Mouse (Mus musculus): Measurements from ENCODE around the gene Zbed6. TPM values are rescaled to one million over a fixed set of nuclear protein-coding genes. Genes with fewer than 3 reads are reported as not detected.
"Not testable (repeated sequence)": the region's sequence is repeated elsewhere in the genome, so short reads cannot be mapped to it uniquely, and the experiment has no call there.

Gene Zbed6
- not detected in 2 replicates for polyA plus RNA-seq (2016; fragmentation: Nextera tagmentation; extraction: Ambion mirVana)

DNA sequence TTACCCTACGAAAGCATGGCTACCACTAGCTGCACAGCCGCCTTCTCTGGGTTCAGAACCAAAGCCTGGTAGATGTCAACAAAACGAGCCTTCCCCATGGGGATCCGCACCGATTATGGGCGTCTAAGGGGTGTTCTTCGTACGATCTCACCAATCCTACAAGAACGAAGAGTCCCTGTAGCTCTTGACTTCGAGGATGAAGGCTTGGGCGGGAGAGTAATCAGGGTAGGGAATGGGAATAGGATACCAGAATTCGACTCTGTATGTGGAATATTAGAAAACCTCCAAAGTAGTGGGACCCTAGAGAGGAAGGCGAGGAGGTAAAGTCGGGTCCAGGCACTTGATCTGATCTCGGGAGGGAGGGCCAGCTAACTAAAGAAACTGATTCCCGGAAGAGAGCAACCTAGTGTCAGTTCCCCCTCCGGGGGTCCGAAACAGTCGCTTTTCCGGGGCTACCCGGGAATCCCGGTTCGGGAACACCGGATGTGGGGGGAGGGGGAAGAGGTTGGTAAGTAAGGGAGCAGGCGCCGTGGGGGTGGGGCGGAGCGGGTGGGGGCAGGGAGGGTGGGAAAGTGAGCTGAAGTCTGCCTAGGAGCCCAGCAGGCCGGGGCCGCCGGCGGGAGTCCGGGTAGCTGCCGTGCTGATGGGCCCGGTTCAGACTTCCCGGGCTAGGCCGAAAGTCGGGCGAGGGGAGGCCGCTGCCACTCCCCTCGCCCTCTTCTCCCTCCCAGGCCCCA lies at the start of gene Zbed6:
Zbed6 (minus strand) TSS at position 420 of the 737 bp plus-strand sequence.
- Histone ChIP-seq H3K27ac (peak within 1 kb of the TSS; percentile 97), H3K9me3 (no peaks in the 10 kb centered on the region), H3K36me3 (peaks cover 35% of the 10 kb centered on the region), H3K27me3 (ENCODE audit: insufficient read depth, poor library complexity, severe bottlenecking) (no peaks in the 10 kb centered on the region), H3K4me3 (peak within 1 kb of the TSS; percentile 76), H3K4me1 (peaks cover 50% of the 10 kb centered on the region)
- DNase-seq (ENCODE audit: low spot score) = peak; percentile 91
- WGBS = under 1% methylated on average over 37 of the region's 41 CpGs

GRCm38 (mm10) chr1:133709292-133709691 lies 48.6 kb upstream of the Zbed6 start:
- Histone ChIP-seq H3K4me1 (peaks cover 19% of the 10 kb centered on the region), H3K36me3 (peaks cover 50% of the 10 kb centered on the region), H3K9me3 (no peaks in the 10 kb centered on the region), H3K4me3 (no peak overlapping the region), H3K27ac (no peak overlapping the region), H3K27me3 (ENCODE audit: insufficient read depth, poor library complexity, severe bottlenecking) (no peaks in the 10 kb centered on the region)
- 87% methylated on average over 3 of the region's 3 CpGs for WGBS
- no peak for DNase-seq (ENCODE audit: low spot score)

DNA sequence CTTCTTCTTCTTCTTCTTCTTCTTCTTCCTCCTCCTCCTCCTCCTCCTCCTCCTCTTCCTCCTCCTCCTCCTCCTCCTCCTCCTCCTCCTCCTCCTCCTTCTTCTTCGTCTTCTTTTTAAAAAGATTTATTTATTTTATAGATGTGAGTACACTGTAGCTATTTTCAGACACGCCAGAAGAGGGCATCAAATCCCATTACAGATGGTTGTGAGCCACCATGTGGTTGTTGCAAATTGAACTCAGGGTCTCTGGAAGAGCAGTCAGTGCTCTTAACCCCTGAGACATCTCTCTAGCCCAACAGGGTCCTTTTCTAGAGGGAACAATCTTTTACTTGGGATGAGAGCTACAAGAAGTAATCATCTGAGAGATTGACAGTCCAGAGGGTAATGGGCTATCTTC lies 41.1 kb upstream of the Zbed6 start:
- peaks cover 24% of the 10 kb centered on the region for H3K36me3 ChIP-seq
- H3K27me3 ChIP-seq (ENCODE audit: insufficient read depth, poor library complexity, severe bottlenecking); H3K9me3 ChIP-seq; H3K4me1 ChIP-seq; H3K4me3 ChIP-seq; DNase-seq (ENCODE audit: low spot score); H3K27ac ChIP-seq: not testable (repeated sequence)
- 25% methylated on average over 1 of the region's 2 CpGs for WGBS

DNA sequence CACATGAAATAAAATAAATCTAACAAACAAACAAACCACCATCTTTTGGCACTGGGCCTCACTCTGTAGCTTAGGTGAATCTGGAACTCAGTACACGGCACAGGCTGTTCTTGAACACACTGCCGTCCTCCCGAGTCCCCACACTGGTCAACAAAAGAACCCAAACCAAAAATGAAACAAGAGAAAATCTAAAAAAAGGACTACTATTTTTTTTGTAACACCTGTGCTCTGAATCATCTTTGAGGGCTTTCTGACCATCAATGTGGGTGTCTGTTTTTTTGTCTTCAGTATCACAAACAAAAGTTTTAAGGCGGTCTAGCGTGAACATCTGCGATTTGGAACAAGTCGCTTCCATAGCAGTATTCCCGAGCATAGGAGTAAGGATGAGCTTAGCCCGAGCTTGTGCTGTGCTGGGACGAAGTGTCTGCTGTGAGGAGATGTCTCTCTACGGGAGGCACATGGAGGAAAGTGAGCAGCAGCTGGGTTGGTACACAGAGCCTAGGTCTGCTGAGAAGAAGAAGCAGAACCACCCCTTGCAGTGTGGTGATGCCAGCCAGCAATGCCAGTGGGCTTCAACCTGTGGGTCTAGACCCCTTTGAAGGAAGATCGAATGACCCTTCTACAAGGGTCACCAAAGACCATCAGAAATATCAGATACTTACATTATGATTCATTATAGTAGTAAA lies 37.4 kb upstream of the Zbed6 start:
- peaks cover 36% of the 10 kb centered on the region for H3K4me1 ChIP-seq
- 90% methylated on average over 12 of the region's 12 CpGs for WGBS
- H3K9me3 ChIP-seq = no peaks in the 10 kb centered on the region
- no peak overlapping the region; the same call in 1 of the 2 replicates for H3K27ac ChIP-seq
- no peaks in the 10 kb centered on the region for H3K27me3 ChIP-seq (ENCODE audit: insufficient read depth, poor library complexity, severe bottlenecking)
- 0 out of 2 replicates have a peak, but pooled peaks cover 3% of the 10 kb centered on the region for H3K36me3 ChIP-seq
- H3K4me3 ChIP-seq = no peak overlapping the region
- no peak for DNase-seq (ENCODE audit: low spot score)

- Histone ChIP-seq H3K4me3 (no peak overlapping the region), H3K27ac (peak overlapping the region; percentile 87), H3K4me1 (peaks cover 42% of the 10 kb centered on the region), H3K9me3 (no peaks in the 10 kb centered on the region), H3K36me3 (no peaks in the 10 kb centered on the region), H3K27me3 (ENCODE audit: insufficient read depth, poor library complexity, severe bottlenecking) (no peaks in the 10 kb centered on the region)
- DNase-seq (ENCODE audit: low spot score) = no peak
- 48% methylated on average over 7 of the region's 7 CpGs for WGBS
These were observed 35.2 kb upstream of the Zbed6 start for GRCm38 (mm10) chr1:133695901-133696300.

- no peaks in the 10 kb centered on the region for H3K9me3 ChIP-seq
- H3K36me3 ChIP-seq = no peaks in the 10 kb centered on the region
- DNase-seq (ENCODE audit: low spot score) = no peak
- H3K4me3 ChIP-seq = no peak overlapping the region
- no peaks in the 10 kb centered on the region for H3K27me3 ChIP-seq (ENCODE audit: insufficient read depth, poor library complexity, severe bottlenecking)
- peaks cover 46% of the 10 kb centered on the region for H3K4me1 ChIP-seq
- peak overlapping the region; percentile 87 for H3K27ac ChIP-seq
- WGBS = 79% methylated on average over 1 of the region's 1 CpGs
These were observed 34.2 kb upstream of the Zbed6 start for GRCm38 (mm10) chr1:133694876-133695275.

- Histone ChIP-seq H3K4me1 (peaks cover 49% of the 10 kb centered on the region), H3K9me3 (no peaks in the 10 kb centered on the region), H3K27me3 (ENCODE audit: insufficient read depth, poor library complexity, severe bottlenecking) (no peaks in the 10 kb centered on the region), H3K4me3 (no peak overlapping the region), H3K27ac (peak overlapping the region; percentile 87), H3K36me3 (no peaks in the 10 kb centered on the region)
- no peak for DNase-seq (ENCODE audit: low spot score)
- 4% methylated on average over 1 of the region's 1 CpGs for WGBS
These were observed 33.6 kb upstream of the Zbed6 start for GRCm38 (mm10) chr1:133694301-133694700.

GRCm38 (mm10) chr1:133693536-133694114 lies 32.9 kb upstream of the Zbed6 start:
- H3K27me3 ChIP-seq (ENCODE audit: insufficient read depth, poor library complexity, severe bottlenecking) = no peaks in the 10 kb centered on the region
- H3K36me3 ChIP-seq = no peaks in the 10 kb centered on the region
- no peak for DNase-seq (ENCODE audit: low spot score)
- no peaks in the 10 kb centered on the region for H3K9me3 ChIP-seq
- H3K4me1 ChIP-seq = peaks cover 49% of the 10 kb centered on the region
- peak overlapping the region; percentile 87 for H3K27ac ChIP-seq
- H3K4me3 ChIP-seq = no peak overlapping the region
- 58% methylated on average over 11 of the region's 11 CpGs for WGBS

GRCm38 (mm10) chr1:133692195-133692594 lies 31.5 kb upstream of the Zbed6 start:
- Histone ChIP-seq H3K4me3 (no peak overlapping the region), H3K27me3 (ENCODE audit: insufficient read depth, poor library complexity, severe bottlenecking) (no peaks in the 10 kb centered on the region), H3K9me3 (no peaks in the 10 kb centered on the region), H3K27ac (peak overlapping the region; percentile 47; the same call in 1 of the 2 replicates), H3K4me1 (peaks cover 49% of the 10 kb centered on the region), H3K36me3 (no peaks in the 10 kb centered on the region)
- no peak for DNase-seq (ENCODE audit: low spot score)
- WGBS = 31% methylated on average over 4 of the region's 4 CpGs

DNA sequence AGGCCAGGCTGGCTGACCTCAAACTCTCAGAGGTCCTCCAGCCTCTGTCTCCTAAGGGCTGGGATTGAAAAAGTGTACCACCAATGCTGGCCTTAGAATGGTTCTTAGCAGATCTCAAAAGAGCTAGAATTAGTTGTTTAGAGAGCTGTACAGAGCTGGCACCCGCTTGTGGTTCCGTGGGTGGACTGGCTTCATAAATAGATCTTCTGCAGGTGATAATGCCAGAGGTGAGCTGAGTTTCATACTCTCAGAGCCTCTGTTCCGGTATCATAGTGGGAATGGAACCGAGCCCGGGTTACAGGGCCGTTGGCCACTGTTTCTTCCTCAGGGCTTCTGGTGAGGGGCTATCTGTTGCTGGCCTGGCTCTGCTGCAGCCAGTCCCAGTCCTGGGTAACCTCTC lies 30.4 kb upstream of the Zbed6 start:
- Histone ChIP-seq H3K9me3 (no peaks in the 10 kb centered on the region), H3K27me3 (ENCODE audit: insufficient read depth, poor library complexity, severe bottlenecking) (no peaks in the 10 kb centered on the region), H3K4me3 (no peak overlapping the region), H3K27ac (0 out of 2 replicates have a peak overlapping the region, but pooled peaks have one; percentile 2), H3K36me3 (no peaks in the 10 kb centered on the region), H3K4me1 (peaks cover 39% of the 10 kb centered on the region)
- DNase-seq (ENCODE audit: low spot score) = no peak
- 92% methylated on average over 6 of the region's 6 CpGs for WGBS

- Histone ChIP-seq H3K4me1 (peaks cover 27% of the 10 kb centered on the region), H3K27me3 (ENCODE audit: insufficient read depth, poor library complexity, severe bottlenecking) (no peaks in the 10 kb centered on the region), H3K27ac (peak within 1 kb of the TSS; percentile 16; the same call in 1 of the 2 replicates), H3K4me3 (no peak within 1 kb of the TSS), H3K36me3 (no peaks in the 10 kb centered on the region), H3K9me3 (no peaks in the 10 kb centered on the region)
- no peak for DNase-seq (ENCODE audit: low spot score)
- WGBS = 24% methylated on average over 6 of the region's 6 CpGs
These were observed 29.2 kb upstream of the Zbed6 start, which contains the start of gene Lax1 for GRCm38 (mm10) chr1:133689897-133690296. Gene Lax1 (minus strand): TSS chr1:133690108.

GRCm38 (mm10) chr1:133688301-133688700 lies 27.6 kb upstream of the Zbed6 start:
- no peaks in the 10 kb centered on the region for H3K36me3 ChIP-seq
- H3K27ac ChIP-seq = no peak overlapping the region
- no peak for DNase-seq (ENCODE audit: low spot score)
- no peaks in the 10 kb centered on the region for H3K27me3 ChIP-seq (ENCODE audit: insufficient read depth, poor library complexity, severe bottlenecking)
- H3K4me3 ChIP-seq = no peak overlapping the region
- no peaks in the 10 kb centered on the region for H3K9me3 ChIP-seq
- WGBS = 77% methylated on average over 7 of the region's 7 CpGs
- H3K4me1 ChIP-seq = peaks cover 13% of the 10 kb centered on the region
